Mouse (Mus musculus) R1 (cell line): ENCODE measurements around the gene Ahnak2.

ENCODE experiments used
- DNase-seq: peaks from one replicate; pipeline ENCODE4 v3.0.0-alpha.2; 2018; ENCODE audit warnings: low read depth, low spot score

Ahnak2 gene

GRCm38 (mm10) chr12:112734881-112735655 is 67.4 kb downstream of the Ahnak2 start:
- no peak for DNase-seq

- DNase-seq = no peak
Measured at GRCm38 (mm10) chr12:112734108-112734820, 68.2 kb downstream of the Ahnak2 start.

- no peak for DNase-seq
Measured at GRCm38 (mm10) chr12:112732591-112732990, 69.9 kb downstream of the Ahnak2 start.

GRCm38 (mm10) chr12:112730808-112731207 is 71.6 kb downstream of the Ahnak2 start:
- DNase-seq = no peak

- DNase-seq = no peak
Measured at GRCm38 (mm10) chr12:112727801-112728200, 74.7 kb downstream of the Ahnak2 start.

- peak; percentile 89 for DNase-seq
Measured at GRCm38 (mm10) chr12:112724077-112724805, 78.2 kb downstream of the Ahnak2 start.

GRCm38 (mm10) chr12:112723445-112723844 is 79.0 kb downstream of the Ahnak2 start:
- no peak for DNase-seq

- no peak for DNase-seq
Measured at GRCm38 (mm10) chr12:112723028-112723330, 79.5 kb downstream of the Ahnak2 start.

- DNase-seq = peak; percentile 39
Measured at GRCm38 (mm10) chr12:112722240-112723027, 80.0 kb downstream of the Ahnak2 start.
